Comparison of ENCODE assay signal across 11 mouse cellular contexts in the genomic region with DNA sequence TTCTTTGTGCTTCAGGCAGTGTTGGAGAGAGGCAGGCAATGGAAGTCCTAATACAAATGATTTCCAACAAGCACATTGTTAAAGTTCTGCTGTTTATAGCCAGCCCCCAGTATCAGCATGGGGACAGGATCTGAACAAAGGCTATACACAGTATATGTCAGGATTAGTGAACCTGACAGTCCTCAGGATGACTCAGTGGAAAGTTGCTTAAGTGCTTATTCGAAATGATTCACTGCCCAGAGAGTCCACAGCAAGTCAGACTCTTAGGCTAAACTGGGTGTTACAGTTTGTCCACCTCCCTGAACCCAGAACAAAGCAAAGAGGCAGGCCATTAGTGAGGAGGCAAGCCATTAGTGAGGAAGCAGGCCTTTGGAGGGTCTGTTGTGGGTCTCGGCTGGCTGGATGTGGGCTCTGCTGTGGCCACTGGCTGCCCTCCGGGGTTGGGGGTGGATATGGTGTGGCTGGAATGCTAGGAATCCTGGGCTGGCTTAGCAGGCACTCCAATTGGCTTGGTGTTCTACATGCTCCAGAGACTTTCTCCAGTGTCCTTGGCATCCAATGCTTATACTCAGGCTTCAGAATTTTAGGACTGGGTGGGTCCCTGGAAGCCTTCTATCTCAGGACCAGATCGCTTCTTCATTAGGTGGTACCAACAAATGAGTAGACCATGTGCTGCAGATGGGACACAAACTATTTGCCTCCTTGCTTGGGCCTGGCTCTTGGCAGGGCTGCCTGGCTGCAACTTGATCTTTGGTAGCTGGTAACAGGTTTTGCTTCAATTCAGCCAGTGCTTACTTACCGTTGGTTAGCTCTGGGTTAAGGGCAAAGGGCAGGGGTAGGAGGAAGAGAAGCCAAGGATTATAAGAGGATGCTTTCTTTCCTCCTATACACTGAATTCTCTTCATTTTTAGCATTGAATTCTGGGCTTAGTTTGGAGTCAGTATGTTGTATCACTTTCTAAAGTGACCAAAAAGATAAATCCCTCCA. TPM values are rescaled to one million over a fixed set of nuclear protein-coding genes. Genes with fewer than 3 reads are reported as not detected.
DNase-seq lines count a peak whose midpoint lies in the region; ATAC-seq and TF ChIP-seq lines count a peak whose summit lies in the region.
"Had no signal": no experiment of that assay in that cellular context is flagged by ENCODE, and none has a peak within 500 bp of the region (broad histone marks: within the 10 kb centered on the region; RNA-seq: fewer than 3 reads in every experiment).

No protein-coding gene starts in this region.

- H3K27ac ChIP-seq in lung, embryonic 16.5 days (ENCODE audit: low read length): no peak overlapping the region
- no peak overlapping the region for H3K27ac ChIP-seq in hindbrain, embryonic 14.5 days
- H3K27ac ChIP-seq: layer of hippocampus, adult 2 months had no signal

- DNase-seq in adrenal gland, adult 2 months: peak; percentile 8
- DNase-seq in adrenal gland, postnatal 4 days (ENCODE audit: low spot score in 2 of 2): no peak
- DNase-seq in Patski (ENCODE audit: low read depth, low spot score): peak; percentile 51
- DNase-seq in heart, postnatal 4 days: peak; percentile 14
- no peak for DNase-seq in thymus, postnatal 36 days
- DNase-seq in hindbrain, embryonic 14.5 days (ENCODE audit: low spot score): no peak
- DNase-seq: B cell, adult 2 months had no signal

- no peaks in the 10 kb centered on the region for H3K4me1 ChIP-seq in lung, embryonic 16.5 days (replicated peaks; ENCODE audit: control insufficient read depth, insufficient read depth, low read length)
- H3K4me1 ChIP-seq in hindbrain, embryonic 14.5 days (replicated peaks; ENCODE audit: control insufficient read depth, insufficient read depth, low read length): no peaks in the 10 kb centered on the region
- H3K4me1 ChIP-seq: megakaryocyte, embryonic 14.5 days had no signal

- H3K27me3 ChIP-seq in Patski: peaks cover 1% of the 10 kb centered on the region
- no peaks in the 10 kb centered on the region; the same call in 1 of the 2 replicates for H3K27me3 ChIP-seq in lung, embryonic 16.5 days (ENCODE audit: control insufficient read depth, insufficient read depth, low read depth, low read length)
- H3K27me3 ChIP-seq in hindbrain, embryonic 14.5 days (ENCODE audit: control insufficient read depth, insufficient read depth, low read length): peaks cover 20% of the 10 kb centered on the region

- POLR2A ChIA-PET in Patski (lab: Charles Lee): no interaction called here

- no peak overlapping the region for H3K9ac ChIP-seq in lung, embryonic 16.5 days (ENCODE audit: low read length)
- no peak overlapping the region for H3K9ac ChIP-seq in hindbrain, embryonic 14.5 days

- 38% methylated on average over 5 of the region's 5 CpGs for WGBS in lung, embryonic 16.5 days
- 57% methylated on average over 5 of the region's 5 CpGs for WGBS in hindbrain, embryonic 14.5 days

- H3K36me3 ChIP-seq in lung, embryonic 16.5 days (ENCODE audit: control insufficient read depth, insufficient read depth, low read length): no peaks in the 10 kb centered on the region
- no peaks in the 10 kb centered on the region for H3K36me3 ChIP-seq in hindbrain, embryonic 14.5 days (replicated peaks; ENCODE audit: control insufficient read depth, insufficient read depth)

- H3K9me3 ChIP-seq in lung, embryonic 16.5 days (ENCODE audit: control insufficient read depth, low read length): no peaks in the 10 kb centered on the region
- no peaks in the 10 kb centered on the region for H3K9me3 ChIP-seq in hindbrain, embryonic 14.5 days (ENCODE audit: control insufficient read depth, low read length)
- H3K9me3 ChIP-seq: megakaryocyte, embryonic 14.5 days had no signal

- CTCF ChIA-PET in Patski (lab: Charles Lee): no interaction called here

- H3K4me2 ChIP-seq in lung, embryonic 16.5 days (ENCODE audit: low read depth, low read length): no peak overlapping the region
- H3K4me2 ChIP-seq in hindbrain, embryonic 14.5 days (replicated peaks): no peak overlapping the region

- in situ Hi-C loops in Patski (cut with MboI; ENCODE audit: low pct_unique_long_range_greater_than_20kb): no loop called here

- H3K4me3 ChIP-seq in lung, embryonic 16.5 days (ENCODE audit: low read length): no peak overlapping the region
- H3K4me3 ChIP-seq in hindbrain, embryonic 14.5 days (replicated peaks; ENCODE audit: low read length): no peak overlapping the region
- H3K4me3 ChIP-seq: layer of hippocampus, adult 2 months; megakaryocyte, embryonic 14.5 days had no signal

- ATAC-seq in Patski: peak; percentile 98
- peak; percentile 52 for ATAC-seq in lung, embryonic 16.5 days (ENCODE audit: low read depth)
- no peak for ATAC-seq in hindbrain, embryonic 14.5 days (ENCODE audit: low FRiP score)
- no peak for ATAC-seq in megakaryocyte, adult 5-6 weeks (ENCODE audit: poor library complexity, severe bottlenecking)

- no peak for TF ChIP-seq CTCF in Patski (IDR thresholded peaks at IDR 0.05)

RNA-seq across cellular contexts. Expression of a gene that starts 49.3 kb away (rescaled TPM):
- 1 to 10 TPM; 2.7 to 5.5 TPM for total RNA-seq in adrenal gland, adult 2 months (2021)
- polyA plus RNA-seq in adrenal gland, adult 2 months (2012; rRNA removed): 0.81 and 1.3 TPM in 2 replicates
- 1 to 10 TPM; 3.6 to 5.6 TPM for total RNA-seq in adrenal gland, postnatal 4 days (2021)
- 0.03 TPM for polyA plus RNA-seq in Patski (2021)
- 1 to 10 TPM; 1.1 to 2.0 TPM for total RNA-seq in heart, postnatal 4 days (2021)
- 1.8 and 2.0 TPM in 2 replicates for polyA plus RNA-seq in lung, embryonic 16.5 days (2015; fragmentation: Nextera tagmentation; extraction: Ambion mirVana)
- polyA plus RNA-seq in hindbrain, embryonic 14.5 days (2014; fragmentation: Nextera tagmentation; extraction: Ambion mirVana): 3.1 and 4.3 TPM in 2 replicates
- 0.23 and 0.85 TPM in 2 replicates for total RNA-seq in megakaryocyte, adult 5-6 weeks (2015)
- total RNA-seq in megakaryocyte, adult 5-6 weeks (2017): 1.1 and 1.4 TPM in 2 replicates

Comparison
In these comparisons a context has a peak if more than half of its experiments do, and no peak if none do; other contexts are left out.
1. DNase-seq: peak in adrenal gland, adult 2 months (single experiment), Patski (single experiment) and heart, postnatal 4 days (single experiment); none in adrenal gland, postnatal 4 days (0 of 2), thymus, postnatal 36 days (0 of 2) and hindbrain, embryonic 14.5 days (single experiment).
2. ATAC-seq: peak in Patski (single experiment) and lung, embryonic 16.5 days (single experiment); none in hindbrain, embryonic 14.5 days (single experiment) and megakaryocyte, adult 5-6 weeks (single experiment).